Mouse (Mus musculus): Measurements from ENCODE around the gene Ccl25. TPM values are rescaled to one million over a fixed set of nuclear protein-coding genes. Genes with fewer than 3 reads are reported as not detected.
"Not testable (repeated sequence)": the region's sequence is repeated elsewhere in the genome, so short reads cannot be mapped to it uniquely, and the experiment has no call there.

Gene Ccl25
- polyA plus RNA-seq, 1 experiment, result 14.8 TPM

GRCm38 (mm10) chr8:4340207-4340606, 15.2 kb downstream of the Ccl25 start:
- DNase-seq (ENCODE audit: low read depth), result peak; percentile 33
- TF ChIP-seq POLR2A (IDR thresholded peaks at IDR 0.05; ENCODE audit: borderline replicate concordance, extremely low read depth, insufficient read depth, insufficient read length, poor library complexity, severe bottlenecking) (no peak), CTCF (IDR thresholded peaks at IDR 0.05; ENCODE audit: borderline replicate concordance, extremely low read depth, insufficient read depth, insufficient read length) (no peak)

- DNase-seq (ENCODE audit: low read depth), result no peak
- TF ChIP-seq CTCF (IDR thresholded peaks at IDR 0.05; ENCODE audit: borderline replicate concordance, extremely low read depth, insufficient read depth, insufficient read length), result no peak
- TF ChIP-seq POLR2A (IDR thresholded peaks at IDR 0.05; ENCODE audit: borderline replicate concordance, extremely low read depth, insufficient read depth, insufficient read length, poor library complexity, severe bottlenecking), result no peak
Measured at GRCm38 (mm10) chr8:4347661-4348060, 22.7 kb downstream of the Ccl25 start.

- TF ChIP-seq POLR2A (IDR thresholded peaks at IDR 0.05; ENCODE audit: borderline replicate concordance, extremely low read depth, insufficient read depth, insufficient read length, poor library complexity, severe bottlenecking) (no peak), CTCF (IDR thresholded peaks at IDR 0.05; ENCODE audit: borderline replicate concordance, extremely low read depth, insufficient read depth, insufficient read length) (no peak)
- no peak for DNase-seq (ENCODE audit: low read depth)
Measured at GRCm38 (mm10) chr8:4348275-4348674, 23.3 kb downstream of the Ccl25 start.

GRCm38 (mm10) chr8:4349335-4349734, 24.3 kb downstream of the Ccl25 start:
- DNase-seq (ENCODE audit: low read depth), result no peak
- TF ChIP-seq CTCF (IDR thresholded peaks at IDR 0.05; ENCODE audit: borderline replicate concordance, extremely low read depth, insufficient read depth, insufficient read length), result no peak
- TF ChIP-seq POLR2A (IDR thresholded peaks at IDR 0.05; ENCODE audit: borderline replicate concordance, extremely low read depth, insufficient read depth, insufficient read length, poor library complexity, severe bottlenecking), result no peak

DNA sequence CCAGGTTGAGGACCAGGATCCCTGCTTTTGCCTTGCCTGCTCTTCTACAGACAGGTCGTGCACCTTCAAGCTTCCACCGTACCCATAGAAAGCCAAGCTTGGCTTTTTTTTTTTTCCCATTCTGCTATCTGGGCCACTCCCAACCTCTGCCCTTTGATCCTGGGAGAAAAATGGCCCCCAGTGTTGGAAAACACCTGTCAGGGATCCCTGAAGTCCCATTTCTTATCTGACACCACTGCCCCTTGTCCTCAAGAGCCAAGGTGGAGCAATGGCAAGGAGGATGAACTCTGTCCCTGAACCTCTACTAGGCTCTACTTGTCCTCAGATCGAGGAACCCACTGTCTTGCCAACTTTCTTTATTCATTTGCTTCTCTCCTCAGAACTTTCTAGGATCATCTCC, 25.6 kb downstream of the Ccl25 start:
- DNase-seq (ENCODE audit: low read depth), result no peak
- TF ChIP-seq POLR2A (IDR thresholded peaks at IDR 0.05; ENCODE audit: borderline replicate concordance, extremely low read depth, insufficient read depth, insufficient read length, poor library complexity, severe bottlenecking) (no peak), CTCF (IDR thresholded peaks at IDR 0.05; ENCODE audit: borderline replicate concordance, extremely low read depth, insufficient read depth, insufficient read length) (no peak)

- not testable (repeated sequence) for DNase-seq (ENCODE audit: low read depth)
Measured at GRCm38 (mm10) chr8:4352562-4352961, 27.6 kb downstream of the Ccl25 start.

GRCm38 (mm10) chr8:4353741-4354140, 28.7 kb downstream of the Ccl25 start:
- TF ChIP-seq POLR2A (IDR thresholded peaks at IDR 0.05; ENCODE audit: borderline replicate concordance, extremely low read depth, insufficient read depth, insufficient read length, poor library complexity, severe bottlenecking) (no peak), CTCF (IDR thresholded peaks at IDR 0.05; ENCODE audit: borderline replicate concordance, extremely low read depth, insufficient read depth, insufficient read length) (no peak)
- no peak for DNase-seq (ENCODE audit: low read depth)

GRCm38 (mm10) chr8:4354516-4354915, 29.5 kb downstream of the Ccl25 start:
- DNase-seq (ENCODE audit: low read depth), result no peak
- TF ChIP-seq POLR2A (IDR thresholded peaks at IDR 0.05; ENCODE audit: borderline replicate concordance, extremely low read depth, insufficient read depth, insufficient read length, poor library complexity, severe bottlenecking) (no peak), CTCF (IDR thresholded peaks at IDR 0.05; ENCODE audit: borderline replicate concordance, extremely low read depth, insufficient read depth, insufficient read length) (no peak)

- TF ChIP-seq POLR2A (IDR thresholded peaks at IDR 0.05; ENCODE audit: borderline replicate concordance, extremely low read depth, insufficient read depth, insufficient read length, poor library complexity, severe bottlenecking) (no peak), CTCF (IDR thresholded peaks at IDR 0.05; ENCODE audit: borderline replicate concordance, extremely low read depth, insufficient read depth, insufficient read length) (no peak)
- no peak for DNase-seq (ENCODE audit: low read depth)
Measured at GRCm38 (mm10) chr8:4355455-4355854, 30.4 kb downstream of the Ccl25 start.

DNA sequence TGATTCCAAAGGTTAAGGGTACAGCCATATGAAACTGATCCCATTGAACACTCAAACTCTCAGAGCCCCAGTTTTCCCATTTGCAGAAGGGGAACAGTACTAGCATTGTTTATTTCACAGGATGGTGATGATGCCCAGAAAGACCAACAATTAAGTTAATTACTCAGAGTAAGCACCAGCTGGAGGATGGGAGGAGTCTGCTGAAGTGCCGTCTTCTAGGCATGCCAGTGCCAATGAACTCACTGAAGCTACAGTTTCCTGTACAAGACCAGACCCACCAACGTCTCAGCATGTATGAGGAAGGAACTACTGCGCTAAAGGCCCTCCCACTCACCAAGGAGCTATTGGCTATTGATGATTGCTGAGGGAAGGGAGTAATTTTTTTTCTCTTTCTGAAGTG, 34.4 kb downstream of the Ccl25 start:
- peak; percentile 58 for DNase-seq (ENCODE audit: low read depth)
- TF ChIP-seq CTCF (IDR thresholded peaks at IDR 0.05; ENCODE audit: borderline replicate concordance, extremely low read depth, insufficient read depth, insufficient read length) (no peak), POLR2A (IDR thresholded peaks at IDR 0.05; ENCODE audit: borderline replicate concordance, extremely low read depth, insufficient read depth, insufficient read length, poor library complexity, severe bottlenecking) (no peak)

DNA sequence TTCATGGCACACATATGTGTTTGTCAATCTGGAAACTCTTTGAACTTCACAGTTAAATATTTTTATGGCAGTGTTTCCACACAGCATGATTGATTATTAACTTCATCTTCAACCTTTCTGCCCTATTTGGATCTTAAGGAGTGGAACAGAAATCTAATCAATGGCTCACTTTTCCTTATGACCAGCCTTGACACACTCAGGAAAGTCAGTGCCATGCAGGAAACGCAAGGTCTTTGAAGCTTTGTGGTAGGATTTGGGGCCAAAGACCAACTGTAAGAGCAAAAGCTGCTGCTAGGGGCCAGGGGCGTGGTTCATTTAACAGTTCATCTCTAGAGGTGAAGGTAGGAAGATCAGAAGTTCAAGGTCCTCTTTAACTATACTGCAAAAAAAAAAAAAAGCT, 35.9 kb downstream of the Ccl25 start:
- TF ChIP-seq POLR2A (IDR thresholded peaks at IDR 0.05; ENCODE audit: borderline replicate concordance, extremely low read depth, insufficient read depth, insufficient read length, poor library complexity, severe bottlenecking), result no peak
- TF ChIP-seq CTCF (IDR thresholded peaks at IDR 0.05; ENCODE audit: borderline replicate concordance, extremely low read depth, insufficient read depth, insufficient read length), result no peak

GRCm38 (mm10) chr8:4366189-4366588, 41.2 kb downstream of the Ccl25 start:
- TF ChIP-seq CTCF (IDR thresholded peaks at IDR 0.05; ENCODE audit: borderline replicate concordance, extremely low read depth, insufficient read depth, insufficient read length), result no peak
- DNase-seq (ENCODE audit: low read depth), result no peak

More for the DNA sequence above, 35.9 kb downstream of the Ccl25 start:
- no peak for DNase-seq (ENCODE audit: low read depth)

DNA sequence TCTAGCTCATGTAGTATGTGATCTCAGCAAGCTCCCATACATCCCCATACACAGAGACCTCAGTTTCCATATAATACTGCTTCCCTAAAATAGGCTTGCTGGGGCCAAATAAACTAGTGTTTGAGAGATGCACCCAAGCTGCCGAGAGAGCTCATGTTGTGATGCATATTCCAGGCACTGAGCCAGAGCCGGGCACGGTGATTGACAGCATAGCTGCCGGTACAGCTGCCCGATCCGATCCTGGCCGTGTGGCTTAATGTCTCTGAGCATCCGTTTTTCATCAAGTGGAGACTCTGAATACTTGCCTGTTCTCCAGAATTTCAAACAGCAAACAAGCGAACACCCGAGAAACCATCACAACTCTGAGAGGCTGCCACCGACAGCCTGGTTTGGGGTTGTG, 42.8 kb downstream of the Ccl25 start:
- TF ChIP-seq POLR2A (IDR thresholded peaks at IDR 0.05; ENCODE audit: borderline replicate concordance, extremely low read depth, insufficient read depth, insufficient read length, poor library complexity, severe bottlenecking), result no peak
- TF ChIP-seq CTCF (IDR thresholded peaks at IDR 0.05; ENCODE audit: borderline replicate concordance, extremely low read depth, insufficient read depth, insufficient read length), result no peak

More for the DNA sequence above, 42.8 kb downstream of the Ccl25 start:
- DNase-seq (ENCODE audit: low read depth), result peak; percentile 85

Measured in brain, embryonic 14.5 days (tissue).